Mouse (Mus musculus): Measurements from ENCODE around the gene Nebl.

Nebl gene

GRCm38 (mm10) chr2:17710083-17710482, 21.2 kb downstream of the Nebl start:
- DNase-seq (ENCODE audit: low read depth, low spot score) = no peak

DNA sequence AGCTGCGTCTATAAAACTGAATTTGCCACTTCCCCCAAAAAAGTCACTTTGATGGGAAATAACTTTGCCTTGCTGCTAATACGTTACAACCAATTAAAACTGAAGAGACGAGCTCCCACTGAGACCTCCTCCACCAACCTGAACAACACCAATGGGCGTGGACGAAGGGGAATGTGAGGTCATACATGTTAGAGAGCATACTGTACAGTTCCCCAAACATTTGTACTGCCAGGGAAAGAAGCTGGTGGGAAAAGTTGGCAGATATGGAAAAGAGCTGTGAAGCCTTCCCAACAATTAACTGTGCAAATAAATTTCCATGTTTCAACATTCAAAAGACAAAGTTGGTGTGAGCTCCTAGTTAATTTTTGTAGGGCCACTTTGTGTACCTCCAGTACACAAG, 25.3 kb downstream of the Nebl start:
- DNase-seq (ENCODE audit: low read depth, low spot score) = no peak

DNA sequence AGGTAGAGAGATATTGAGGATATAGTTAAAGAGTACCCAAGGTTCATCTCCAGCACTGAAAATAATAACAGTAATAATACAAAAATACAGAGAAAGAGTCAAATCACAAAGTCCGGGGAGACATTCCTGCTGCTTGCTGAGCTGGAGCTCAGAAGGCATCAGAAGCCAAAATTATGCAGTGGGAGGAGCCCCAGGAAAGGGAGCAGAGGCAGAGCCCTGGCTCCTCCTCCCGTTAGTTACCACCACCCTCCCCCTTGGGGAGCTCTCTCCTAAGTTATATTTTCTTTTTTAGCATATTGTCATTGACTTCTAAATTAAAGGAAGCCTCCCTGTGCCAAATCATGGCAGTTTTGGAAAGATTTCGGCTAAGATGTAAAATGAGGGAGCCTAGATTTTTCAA, 25.8 kb downstream of the Nebl start:
- no peak for DNase-seq (ENCODE audit: low read depth, low spot score)

- DNase-seq (ENCODE audit: low read depth, low spot score) = no peak
Observed at GRCm38 (mm10) chr2:17703170-17703512, 28.1 kb downstream of the Nebl start.

DNA sequence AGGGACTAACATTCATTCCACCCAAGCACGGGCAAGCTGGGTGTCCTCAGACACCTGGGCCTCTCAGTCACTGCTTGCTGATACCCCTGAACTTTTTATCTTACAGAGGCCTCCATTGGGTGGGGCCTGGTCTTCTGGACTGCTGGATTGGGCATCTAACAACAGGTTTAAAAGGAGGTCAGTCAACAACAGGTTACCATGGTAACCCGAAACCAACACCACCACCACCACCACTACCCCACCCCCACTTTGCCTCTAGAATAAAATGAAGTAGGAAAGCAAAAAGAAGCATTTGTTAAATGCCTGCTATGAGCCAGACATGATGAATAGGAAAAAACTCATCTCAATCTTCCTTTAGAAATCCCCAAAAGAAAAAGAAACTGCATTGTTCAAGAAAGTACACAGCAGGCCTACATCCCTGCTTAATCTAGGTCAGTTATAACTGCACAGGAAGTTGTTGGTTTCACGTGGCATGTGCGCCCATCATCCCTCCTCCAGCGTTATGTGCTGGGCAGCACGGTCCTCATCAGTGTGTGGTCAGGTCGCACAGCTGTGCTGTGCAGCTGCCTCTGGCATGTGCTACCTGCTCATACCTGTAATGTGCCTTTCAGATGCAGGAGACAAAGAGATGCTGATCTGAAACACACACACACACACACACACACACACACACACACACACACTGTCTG, 28.6 kb downstream of the Nebl start:
- DNase-seq (ENCODE audit: low read depth, low spot score) = no peak

- DNase-seq (ENCODE audit: low read depth, low spot score) = no peak
Observed at GRCm38 (mm10) chr2:17698161-17699087, 32.8 kb downstream of the Nebl start.

DNA sequence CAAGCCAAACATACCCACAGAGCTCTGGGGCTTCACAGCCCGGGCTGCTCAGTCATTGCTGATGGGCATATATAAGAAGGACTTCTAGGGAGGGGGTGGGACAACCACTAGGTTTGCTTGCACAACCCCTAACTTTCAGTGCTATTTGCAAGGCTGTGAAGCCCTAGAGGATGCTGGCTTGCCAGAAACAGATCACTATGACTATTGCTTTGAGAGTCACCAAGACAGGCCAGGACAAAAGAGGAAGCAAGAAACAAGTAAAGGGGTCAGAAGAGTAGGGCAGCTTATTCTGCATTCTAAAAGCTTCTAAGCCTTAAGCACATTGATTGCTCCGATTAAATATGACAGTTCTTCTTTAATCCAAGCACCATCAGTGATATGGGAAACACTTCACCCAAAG, 38.3 kb downstream of the Nebl start:
- no peak for DNase-seq (ENCODE audit: low read depth, low spot score)

GRCm38 (mm10) chr2:17690264-17690663, 41.0 kb downstream of the Nebl start:
- DNase-seq (ENCODE audit: low read depth, low spot score) = no peak

DNA sequence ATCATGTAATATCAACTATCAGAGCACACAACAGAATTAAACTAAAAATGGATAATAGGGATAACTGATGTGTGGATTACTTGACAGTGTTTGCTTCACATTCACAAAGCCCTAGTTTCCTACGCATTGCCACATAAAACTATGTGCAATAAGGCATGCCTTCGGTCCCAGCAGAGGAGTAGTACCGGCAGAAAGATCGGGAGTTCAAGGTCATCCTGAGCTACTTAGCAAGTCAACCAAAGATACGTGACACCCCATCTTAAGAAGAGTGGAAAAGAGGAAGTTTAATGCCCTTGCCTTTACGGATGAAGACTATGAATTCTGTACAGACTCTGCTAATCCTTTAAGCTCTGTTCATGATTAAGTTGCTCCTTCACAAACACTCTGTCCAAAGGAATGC, 44.1 kb downstream of the Nebl start:
- DNase-seq (ENCODE audit: low read depth, low spot score) = no peak

GRCm38 (mm10) chr2:17683326-17684040, 47.8 kb downstream of the Nebl start:
- no peak for DNase-seq (ENCODE audit: low read depth, low spot score)

- DNase-seq (ENCODE audit: low read depth, low spot score) = no peak
Observed at GRCm38 (mm10) chr2:17672156-17672555, 59.1 kb downstream of the Nebl start.

GRCm38 (mm10) chr2:17671566-17671965, 59.7 kb downstream of the Nebl start:
- DNase-seq (ENCODE audit: low read depth, low spot score) = peak; percentile 85

GRCm38 (mm10) chr2:17669953-17670352, 61.3 kb downstream of the Nebl start:
- DNase-seq (ENCODE audit: low read depth, low spot score) = peak; percentile 79

- no peak for DNase-seq (ENCODE audit: low read depth, low spot score)
Observed at GRCm38 (mm10) chr2:17669000-17669399, 62.3 kb downstream of the Nebl start.

GRCm38 (mm10) chr2:17658176-17658575, 73.1 kb downstream of the Nebl start:
- DNase-seq (ENCODE audit: low read depth, low spot score) = no peak

DNA sequence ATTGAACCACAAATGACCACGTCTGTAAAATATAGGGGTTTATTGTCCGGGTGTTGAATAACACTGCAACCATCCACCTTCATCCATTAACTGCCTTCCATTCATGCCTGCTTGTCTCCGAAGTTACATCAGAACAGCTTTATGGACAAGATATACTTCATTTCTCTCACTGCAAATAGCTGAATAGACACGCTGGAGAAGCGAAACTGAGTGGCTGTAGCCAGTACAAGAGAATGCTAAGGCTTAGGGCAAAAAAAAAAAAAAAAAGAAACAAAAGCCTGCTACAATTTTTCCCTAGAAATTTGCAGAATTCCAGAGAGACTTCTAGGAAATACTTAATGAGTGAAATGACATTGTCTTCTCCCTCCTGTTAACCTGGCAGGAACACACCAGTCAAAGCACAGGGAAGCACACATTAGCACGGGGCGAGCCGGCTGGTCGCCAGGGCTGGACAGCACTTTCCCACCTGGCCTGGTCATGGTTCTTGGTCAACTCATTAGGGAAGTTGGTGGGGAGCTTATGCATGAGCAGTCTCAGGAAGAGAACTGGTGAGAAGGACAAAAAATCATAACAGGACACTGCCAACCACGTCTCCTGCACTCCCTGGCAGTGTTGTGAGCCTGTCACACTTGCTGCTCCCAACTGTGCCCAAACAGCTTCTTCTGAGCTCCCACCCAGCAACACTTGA, 81.0 kb downstream of the Nebl start:
- DNase-seq (ENCODE audit: low read depth, low spot score) = no peak

DNA sequence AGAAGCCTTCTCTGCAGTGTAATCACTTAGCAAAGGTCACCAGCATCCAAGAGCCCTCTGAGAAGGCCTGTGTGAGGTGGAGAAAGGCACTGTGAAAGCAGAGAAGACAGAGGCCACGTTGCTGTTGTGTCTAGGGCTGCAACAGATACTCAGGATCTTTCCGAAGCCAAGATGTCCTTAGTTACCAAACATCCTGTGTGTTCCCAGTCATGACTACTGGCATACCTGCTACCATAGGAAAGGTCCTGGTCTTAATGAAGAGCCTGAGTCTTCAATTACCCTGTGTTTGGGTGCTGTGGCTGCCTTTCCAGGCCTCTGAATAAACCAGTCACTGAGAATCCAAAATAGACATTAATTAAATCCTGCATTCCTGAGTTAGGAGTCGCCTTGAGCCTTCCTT, 81.5 kb downstream of the Nebl start:
- DNase-seq (ENCODE audit: low read depth, low spot score) = no peak

GRCm38 (mm10) chr2:17644282-17645262, 86.7 kb downstream of the Nebl start:
- DNase-seq (ENCODE audit: low read depth, low spot score) = peak; percentile 45

GRCm38 (mm10) chr2:17643869-17644268, 87.4 kb downstream of the Nebl start:
- no peak for DNase-seq (ENCODE audit: low read depth, low spot score)

DNA sequence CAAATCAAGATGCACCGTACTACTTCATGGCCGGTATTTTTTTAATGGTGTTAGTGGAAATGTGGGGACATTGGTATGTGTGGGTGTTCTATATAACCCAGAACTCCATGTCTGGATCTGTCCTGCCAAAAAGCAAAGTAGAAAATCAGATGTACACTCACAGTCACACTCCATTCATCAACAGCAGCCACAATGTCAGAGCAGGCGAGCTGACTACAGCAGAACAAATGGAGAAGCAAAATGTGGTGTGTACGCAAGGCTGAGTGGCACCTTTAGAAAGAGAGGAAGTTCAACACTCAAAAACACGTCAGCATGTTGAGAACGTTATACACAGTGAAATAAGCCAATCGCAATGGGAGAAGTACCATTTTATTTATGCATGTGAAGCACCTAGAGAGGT, 88.5 kb downstream of the Nebl start:
- DNase-seq (ENCODE audit: low read depth, low spot score) = no peak

- no peak for DNase-seq (ENCODE audit: low read depth, low spot score)
Observed at GRCm38 (mm10) chr2:17640861-17641260, 90.4 kb downstream of the Nebl start.

All from R1 (cell line).